Mouse (Mus musculus): ENCODE results near the gene Slc12a4.

GRCm38 (mm10) chr8:105959350-105959749 is 6.5 kb downstream of the Slc12a4 start:
- TF ChIP-seq CTCF (IDR thresholded peaks at IDR 0.05; ENCODE audit: extremely low read depth, insufficient read depth, low read length): no peak
- no peak for TF ChIP-seq POLR2A (IDR thresholded peaks at IDR 0.05; ENCODE audit: extremely low read depth, insufficient read depth, low read length)

Data from cortical plate, adult 2 months (tissue).